Mouse (Mus musculus): ENCODE measurements around the gene Cdca7l. TPM values are rescaled to one million over a fixed set of nuclear protein-coding genes. Genes with fewer than 3 reads are reported as not detected.
A peak's percentile ranks its signal among the peaks of the same experiment; 100 is the strongest.
"Not testable (repeated sequence)": the region's sequence is repeated elsewhere in the genome, so short reads cannot be mapped to it uniquely, and the experiment has no call there.

Gene Cdca7l
- 48.1 and 53.5 TPM in 2 replicates for polyA plus RNA-seq (2014; fragmentation: Nextera tagmentation; extraction: Ambion mirVana)

DNA sequence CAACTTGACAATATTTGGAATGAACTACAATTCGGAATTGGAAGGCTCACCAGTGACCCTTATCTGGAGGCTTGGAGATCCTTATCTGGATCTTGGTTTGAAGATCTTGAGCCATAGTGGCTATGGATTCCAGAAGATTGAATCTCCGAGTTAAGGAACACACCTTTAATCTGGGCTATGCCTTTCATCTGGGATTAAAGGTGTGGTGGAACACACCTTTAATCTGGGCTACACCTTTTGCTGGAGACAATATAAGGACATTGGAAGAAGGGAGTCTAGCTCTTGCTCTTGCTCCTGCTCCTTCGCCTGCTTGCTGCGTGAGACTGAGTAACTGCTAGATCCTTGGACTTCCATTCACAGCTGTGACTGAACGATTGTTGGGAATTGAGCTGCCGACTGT, at the start of gene Cdca7l:
Cdca7l (plus strand) TSS at position 301 of the 400 bp plus-strand sequence.
- not testable (repeated sequence) for H3K9ac ChIP-seq (ENCODE audit: low read length); H3K4me2 ChIP-seq (ENCODE audit: low read depth, low read length, severe bottlenecking); ATAC-seq (replicated peaks; ENCODE audit: low FRiP score); H3K9me3 ChIP-seq (ENCODE audit: control insufficient read depth, low read length); DNase-seq (ENCODE audit: low spot score); H3K27me3 ChIP-seq (ENCODE audit: control insufficient read depth, insufficient read depth, low read length); H3K27ac ChIP-seq (ENCODE audit: low read depth, low read length); H3K36me3 ChIP-seq (ENCODE audit: control insufficient read depth, insufficient read depth, low read length); H3K4me3 ChIP-seq (ENCODE audit: low read depth, low read length)
- WGBS, result no CpG with 5 or more reads among the region's 6 CpGs
- H3K4me1 ChIP-seq (replicated peaks; ENCODE audit: control insufficient read depth, insufficient read depth, low read length), result peaks cover 19% of the 10 kb centered on the region

DNA sequence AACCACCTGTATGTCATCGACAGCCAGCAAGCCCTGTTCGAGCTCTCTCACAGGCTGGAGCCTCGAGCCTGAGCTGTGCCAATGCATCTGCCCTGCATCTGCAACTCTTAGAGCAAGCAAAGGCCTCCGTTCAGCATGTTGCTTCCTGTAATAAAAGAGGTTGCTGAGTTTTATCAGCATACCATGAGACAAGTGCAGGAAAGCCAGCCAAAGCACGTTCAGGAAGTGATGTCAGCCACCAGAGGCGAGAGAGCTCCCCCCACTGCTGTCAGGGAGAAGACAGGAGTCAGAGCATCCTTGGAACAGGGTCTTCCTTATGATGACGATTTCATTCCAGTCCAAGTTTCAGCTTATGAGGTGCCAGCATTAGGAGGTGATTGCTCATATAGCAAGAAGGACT, 48.1 kb upstream of the Cdca7l start:
- 83% methylated on average over 7 of the region's 7 CpGs for WGBS
- Histone ChIP-seq H3K27ac (ENCODE audit: low read depth, low read length) (no peak overlapping the region), H3K4me1 (replicated peaks; ENCODE audit: control insufficient read depth, insufficient read depth, low read length) (peaks cover 7% of the 10 kb centered on the region; the same call in 1 of the 2 replicates), H3K9me3 (ENCODE audit: control insufficient read depth, low read length) (no peaks in the 10 kb centered on the region), H3K27me3 (ENCODE audit: control insufficient read depth, insufficient read depth, low read length) (no peaks in the 10 kb centered on the region), H3K9ac (ENCODE audit: low read length) (no peak overlapping the region), H3K4me2 (ENCODE audit: low read depth, low read length, severe bottlenecking) (no peak overlapping the region), H3K4me3 (ENCODE audit: low read depth, low read length) (no peak overlapping the region), H3K36me3 (ENCODE audit: control insufficient read depth, insufficient read depth, low read length) (no peaks in the 10 kb centered on the region)
- ATAC-seq (replicated peaks; ENCODE audit: low FRiP score) (no peak), DNase-seq (ENCODE audit: low spot score) (no peak)

GRCm38 (mm10) chr12:117760373-117760772, 43.7 kb upstream of the Cdca7l start:
- DNase-seq (ENCODE audit: low spot score) (no peak), ATAC-seq (replicated peaks; ENCODE audit: low FRiP score) (no peak)
- H3K36me3 ChIP-seq (ENCODE audit: control insufficient read depth, insufficient read depth, low read length), result no peaks in the 10 kb centered on the region
- H3K4me2 ChIP-seq (ENCODE audit: low read depth, low read length, severe bottlenecking), result no peak overlapping the region
- no peaks in the 10 kb centered on the region for H3K27me3 ChIP-seq (ENCODE audit: control insufficient read depth, insufficient read depth, low read length)
- H3K27ac ChIP-seq (ENCODE audit: low read depth, low read length), result no peak overlapping the region
- WGBS, result 85% methylated on average over 5 of the region's 5 CpGs
- no peaks in the 10 kb centered on the region for H3K4me1 ChIP-seq (replicated peaks; ENCODE audit: control insufficient read depth, insufficient read depth, low read length)
- H3K9me3 ChIP-seq (ENCODE audit: control insufficient read depth, low read length), result no peaks in the 10 kb centered on the region
- H3K4me3 ChIP-seq (ENCODE audit: low read depth, low read length), result no peak overlapping the region
- H3K9ac ChIP-seq (ENCODE audit: low read length), result no peak overlapping the region

DNA sequence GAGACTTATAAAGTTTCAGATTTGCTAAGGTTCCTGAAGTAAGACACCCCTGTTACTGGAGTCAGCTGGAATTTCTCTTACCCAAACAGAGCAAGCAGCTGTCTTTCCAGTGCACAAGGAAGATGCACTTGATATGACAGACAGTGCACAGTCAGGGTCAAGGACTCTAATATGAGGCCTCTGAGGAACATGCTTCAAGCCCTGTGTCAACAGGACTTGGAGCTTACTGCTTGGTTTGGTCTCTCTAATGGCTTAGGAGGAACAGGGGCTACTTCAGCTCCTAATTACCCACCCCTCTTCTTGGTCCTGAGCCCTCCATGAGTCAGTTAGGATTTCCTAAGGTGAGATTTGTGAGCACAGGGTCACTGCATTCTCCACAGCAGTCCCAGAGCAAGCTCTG, 43.2 kb upstream of the Cdca7l start:
- H3K27me3 ChIP-seq (ENCODE audit: control insufficient read depth, insufficient read depth, low read length), result no peaks in the 10 kb centered on the region
- H3K4me3 ChIP-seq (ENCODE audit: low read depth, low read length), result no peak overlapping the region
- no peak overlapping the region for H3K27ac ChIP-seq (ENCODE audit: low read depth, low read length)
- H3K9me3 ChIP-seq (ENCODE audit: control insufficient read depth, low read length), result no peaks in the 10 kb centered on the region
- ATAC-seq (replicated peaks; ENCODE audit: low FRiP score) (no peak), DNase-seq (ENCODE audit: low spot score) (no peak)
- no peaks in the 10 kb centered on the region for H3K36me3 ChIP-seq (ENCODE audit: control insufficient read depth, insufficient read depth, low read length)
- no peaks in the 10 kb centered on the region for H3K4me1 ChIP-seq (replicated peaks; ENCODE audit: control insufficient read depth, insufficient read depth, low read length)
- H3K9ac ChIP-seq (ENCODE audit: low read length), result no peak overlapping the region
- no peak overlapping the region for H3K4me2 ChIP-seq (ENCODE audit: low read depth, low read length, severe bottlenecking)

DNA sequence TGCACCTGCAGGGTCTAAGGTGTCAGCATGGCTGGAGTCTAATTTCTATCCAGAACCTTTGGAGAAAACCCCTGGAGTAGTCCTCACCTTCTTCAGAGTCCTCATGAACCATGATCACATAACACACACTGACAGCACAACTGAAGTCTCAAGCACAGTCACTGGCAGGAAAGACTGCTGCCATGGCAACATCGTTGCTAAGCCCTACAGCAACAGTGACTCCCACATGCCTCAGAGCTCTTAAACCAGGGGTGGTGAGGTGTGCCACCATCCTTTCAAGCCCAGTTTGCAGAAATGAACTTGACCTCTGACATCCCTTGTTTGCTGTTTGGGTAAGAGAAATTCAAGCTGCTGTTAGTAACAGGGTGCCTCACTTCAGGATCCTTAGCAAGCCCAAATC, 42.4 kb upstream of the Cdca7l start:
- H3K9ac ChIP-seq (ENCODE audit: low read length), result no peak overlapping the region
- H3K36me3 ChIP-seq (ENCODE audit: control insufficient read depth, insufficient read depth, low read length), result no peaks in the 10 kb centered on the region
- no peak overlapping the region for H3K27ac ChIP-seq (ENCODE audit: low read depth, low read length)
- ATAC-seq (replicated peaks; ENCODE audit: low FRiP score), result no peak
- WGBS, result 71% methylated on average over 1 of the region's 1 CpGs
- no peaks in the 10 kb centered on the region for H3K27me3 ChIP-seq (ENCODE audit: control insufficient read depth, insufficient read depth, low read length)
- DNase-seq (ENCODE audit: low spot score), result no peak
- no peaks in the 10 kb centered on the region for H3K9me3 ChIP-seq (ENCODE audit: control insufficient read depth, low read length)
- H3K4me3 ChIP-seq (ENCODE audit: low read depth, low read length), result no peak overlapping the region
- no peak overlapping the region for H3K4me2 ChIP-seq (ENCODE audit: low read depth, low read length, severe bottlenecking)
- no peaks in the 10 kb centered on the region for H3K4me1 ChIP-seq (replicated peaks; ENCODE audit: control insufficient read depth, insufficient read depth, low read length)

GRCm38 (mm10) chr12:117763247-117763646, 40.8 kb upstream of the Cdca7l start:
- DNase-seq (ENCODE audit: low spot score) (no peak), ATAC-seq (replicated peaks; ENCODE audit: low FRiP score) (no peak)
- no peak overlapping the region for H3K4me2 ChIP-seq (ENCODE audit: low read depth, low read length, severe bottlenecking)
- H3K27me3 ChIP-seq (ENCODE audit: control insufficient read depth, insufficient read depth, low read length), result no peaks in the 10 kb centered on the region
- H3K36me3 ChIP-seq (ENCODE audit: control insufficient read depth, insufficient read depth, low read length), result no peaks in the 10 kb centered on the region
- H3K4me1 ChIP-seq (replicated peaks; ENCODE audit: control insufficient read depth, insufficient read depth, low read length), result no peaks in the 10 kb centered on the region
- H3K4me3 ChIP-seq (ENCODE audit: low read depth, low read length), result no peak overlapping the region
- no peak overlapping the region for H3K27ac ChIP-seq (ENCODE audit: low read depth, low read length)
- WGBS, result 86% methylated on average over 3 of the region's 3 CpGs
- no peaks in the 10 kb centered on the region for H3K9me3 ChIP-seq (ENCODE audit: control insufficient read depth, low read length)
- no peak overlapping the region for H3K9ac ChIP-seq (ENCODE audit: low read length)

DNA sequence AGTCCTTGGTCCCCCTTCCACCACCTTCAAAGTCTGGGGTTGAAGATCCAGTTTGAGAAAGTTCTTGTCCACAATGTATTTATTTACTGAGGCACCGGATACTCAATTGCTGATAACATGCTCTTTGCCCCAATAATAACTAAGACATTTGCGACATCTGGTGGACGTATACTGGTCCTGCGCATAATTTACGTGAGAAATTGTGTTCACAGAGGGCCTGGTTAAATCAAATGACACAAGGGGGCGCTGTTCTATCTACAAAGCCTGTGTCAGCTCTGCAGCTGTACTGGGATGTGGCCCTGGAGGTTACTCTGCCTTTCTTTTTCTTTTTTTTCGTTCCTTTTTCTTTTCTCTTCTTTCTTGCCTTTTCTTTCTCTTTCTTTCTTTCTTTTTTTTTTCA, 39.2 kb upstream of the Cdca7l start:
- no peak overlapping the region for H3K4me3 ChIP-seq (ENCODE audit: low read depth, low read length)
- no peaks in the 10 kb centered on the region for H3K36me3 ChIP-seq (ENCODE audit: control insufficient read depth, insufficient read depth, low read length)
- no peak overlapping the region for H3K9ac ChIP-seq (ENCODE audit: low read length)
- H3K27me3 ChIP-seq (ENCODE audit: control insufficient read depth, insufficient read depth, low read length), result no peaks in the 10 kb centered on the region
- WGBS, result 7% methylated on average over 7 of the region's 7 CpGs
- H3K4me1 ChIP-seq (replicated peaks; ENCODE audit: control insufficient read depth, insufficient read depth, low read length), result no peaks in the 10 kb centered on the region
- ATAC-seq (replicated peaks; ENCODE audit: low FRiP score), result peak; percentile 63
- no peak overlapping the region for H3K4me2 ChIP-seq (ENCODE audit: low read depth, low read length, severe bottlenecking)
- no peak overlapping the region for H3K27ac ChIP-seq (ENCODE audit: low read depth, low read length)
- DNase-seq (ENCODE audit: low spot score), result peak; percentile 84
- no peaks in the 10 kb centered on the region for H3K9me3 ChIP-seq (ENCODE audit: control insufficient read depth, low read length)

- Histone ChIP-seq H3K4me2 (ENCODE audit: low read depth, low read length, severe bottlenecking) (no peak overlapping the region), H3K4me1 (replicated peaks; ENCODE audit: control insufficient read depth, insufficient read depth, low read length) (no peaks in the 10 kb centered on the region), H3K4me3 (ENCODE audit: low read depth, low read length) (no peak overlapping the region), H3K27me3 (ENCODE audit: control insufficient read depth, insufficient read depth, low read length) (no peaks in the 10 kb centered on the region), H3K36me3 (ENCODE audit: control insufficient read depth, insufficient read depth, low read length) (no peaks in the 10 kb centered on the region), H3K9ac (ENCODE audit: low read length) (no peak overlapping the region), H3K27ac (ENCODE audit: low read depth, low read length) (no peak overlapping the region), H3K9me3 (ENCODE audit: control insufficient read depth, low read length) (no peaks in the 10 kb centered on the region)
- no peak for ATAC-seq (replicated peaks; ENCODE audit: low FRiP score)
- WGBS, result 11% methylated on average over 5 of the region's 5 CpGs
- peak; percentile 89 for DNase-seq (ENCODE audit: low spot score)
Observed at GRCm38 (mm10) chr12:117769113-117769512, 35.0 kb upstream of the Cdca7l start.

GRCm38 (mm10) chr12:117770211-117770610, 33.9 kb upstream of the Cdca7l start:
- Histone ChIP-seq H3K27me3 (ENCODE audit: control insufficient read depth, insufficient read depth, low read length) (no peaks in the 10 kb centered on the region), H3K9ac (ENCODE audit: low read length) (no peak overlapping the region), H3K36me3 (ENCODE audit: control insufficient read depth, insufficient read depth, low read length) (no peaks in the 10 kb centered on the region), H3K4me3 (ENCODE audit: low read depth, low read length) (no peak overlapping the region), H3K4me2 (ENCODE audit: low read depth, low read length, severe bottlenecking) (no peak overlapping the region), H3K27ac (ENCODE audit: low read depth, low read length) (no peak overlapping the region), H3K4me1 (replicated peaks; ENCODE audit: control insufficient read depth, insufficient read depth, low read length) (no peaks in the 10 kb centered on the region), H3K9me3 (ENCODE audit: control insufficient read depth, low read length) (no peaks in the 10 kb centered on the region)
- ATAC-seq (replicated peaks; ENCODE audit: low FRiP score), result no peak
- WGBS, result 40% methylated on average over 2 of the region's 2 CpGs
- no peak for DNase-seq (ENCODE audit: low spot score)
